Mouse (Mus musculus): Measurements from ENCODE around the gene Irf2. TPM values are rescaled to one million over a fixed set of nuclear protein-coding genes. Genes with fewer than 3 reads are reported as not detected.

Gene Irf2
- polyA plus RNA-seq, 1 experiment from 2014 or later = 11.0 TPM

DNA sequence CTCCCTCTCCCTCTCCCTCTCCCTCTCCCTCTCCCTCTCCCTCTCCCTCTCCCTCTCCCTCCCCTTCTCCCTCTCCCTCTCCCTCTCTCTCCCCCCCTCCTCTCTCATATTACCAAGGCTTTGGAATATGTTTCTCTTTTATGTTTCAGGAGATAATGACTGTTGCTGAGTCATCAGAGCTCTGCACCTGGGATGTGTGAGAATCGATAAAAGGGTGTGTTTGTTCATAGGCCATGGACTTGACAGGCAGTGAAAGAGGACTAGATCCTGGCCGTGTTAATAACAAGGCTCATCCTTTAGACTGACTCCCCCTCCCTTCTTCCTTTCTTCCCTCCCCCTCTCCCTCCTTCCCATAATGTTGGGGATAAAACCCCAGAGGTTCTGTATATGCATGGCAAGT lies 19.1 kb downstream of the Irf2 start:
- ATAC-seq (ENCODE audit: low FRiP score) (no peak), DNase-seq (ENCODE audit: low spot score) (no peak)
- no peaks in the 10 kb centered on the region for H3K4me1 ChIP-seq (replicated peaks; ENCODE audit: control insufficient read depth, insufficient read depth, low read length)
- H3K9me3 ChIP-seq (ENCODE audit: control insufficient read depth, low read length) = no peaks in the 10 kb centered on the region
- H3K4me3 ChIP-seq (replicated peaks; ENCODE audit: low read length) = no peak overlapping the region
- WGBS = 81% methylated on average over 2 of the region's 2 CpGs
- H3K4me2 ChIP-seq (replicated peaks) = no peak overlapping the region
- no peak overlapping the region for H3K27ac ChIP-seq
- H3K9ac ChIP-seq = no peak overlapping the region
- H3K36me3 ChIP-seq (replicated peaks; ENCODE audit: control insufficient read depth, insufficient read depth) = no peaks in the 10 kb centered on the region
- no peaks in the 10 kb centered on the region for H3K27me3 ChIP-seq (ENCODE audit: control insufficient read depth, insufficient read depth, low read length)

DNA sequence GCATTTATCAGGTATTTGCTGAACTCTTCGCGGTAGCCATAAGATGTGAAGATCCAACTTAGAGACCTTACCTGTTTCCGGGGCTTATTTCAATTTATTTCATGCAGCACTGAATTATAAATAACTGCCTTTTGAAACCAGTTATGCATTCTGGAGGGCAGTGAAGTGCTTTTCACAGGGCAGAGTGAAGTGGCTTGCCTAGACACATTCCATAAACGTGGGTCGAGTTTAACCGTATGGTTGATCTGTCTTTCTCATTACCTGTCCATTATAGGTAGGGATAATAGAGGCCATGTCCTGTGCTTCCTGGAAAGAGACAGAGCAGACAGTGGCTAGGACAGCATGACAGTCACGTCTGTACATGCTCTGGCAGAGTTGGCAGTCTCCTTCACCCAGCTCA lies 20.0 kb downstream of the Irf2 start:
- 93% methylated on average over 7 of the region's 7 CpGs for WGBS
- no peak for ATAC-seq (ENCODE audit: low FRiP score)

DNA sequence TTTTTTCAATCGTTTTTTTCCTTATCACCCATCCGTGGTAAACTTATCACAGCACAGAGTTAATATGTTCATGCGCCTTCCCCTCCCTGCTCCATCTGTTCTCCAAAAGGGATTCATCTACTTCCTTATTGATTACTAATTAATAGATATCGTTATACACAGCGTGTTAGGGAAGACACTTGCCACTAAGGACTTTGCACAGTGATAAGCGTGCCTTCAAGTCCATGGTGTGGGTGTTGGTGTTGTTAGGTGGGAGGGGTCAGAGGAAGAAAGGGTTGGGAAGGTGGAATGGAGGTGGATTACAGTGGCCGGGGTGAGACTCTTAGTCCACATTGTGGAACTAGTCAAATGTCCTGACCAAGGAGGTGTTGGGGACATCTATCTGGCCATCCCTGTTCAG lies 21.2 kb downstream of the Irf2 start:
- H3K4me2 ChIP-seq (replicated peaks) = no peak overlapping the region
- no peaks in the 10 kb centered on the region for H3K4me1 ChIP-seq (replicated peaks; ENCODE audit: control insufficient read depth, insufficient read depth, low read length)
- H3K27me3 ChIP-seq (ENCODE audit: control insufficient read depth, insufficient read depth, low read length) = no peaks in the 10 kb centered on the region
- H3K4me3 ChIP-seq (replicated peaks; ENCODE audit: low read length) = no peak overlapping the region
- H3K9me3 ChIP-seq (ENCODE audit: control insufficient read depth, low read length) = no peaks in the 10 kb centered on the region
- no peak for DNase-seq (ENCODE audit: low spot score)
- WGBS = 88% methylated on average over 7 of the region's 7 CpGs
- no peaks in the 10 kb centered on the region for H3K36me3 ChIP-seq (replicated peaks; ENCODE audit: control insufficient read depth, insufficient read depth)
- no peak overlapping the region for H3K27ac ChIP-seq
- no peak overlapping the region for H3K9ac ChIP-seq
- no peak for ATAC-seq (ENCODE audit: low FRiP score)

More for the DNA sequence above, 20.0 kb downstream of the Irf2 start:
- Histone ChIP-seq H3K4me1 (replicated peaks; ENCODE audit: control insufficient read depth, insufficient read depth, low read length) (no peaks in the 10 kb centered on the region), H3K9ac (no peak overlapping the region), H3K27ac (no peak overlapping the region), H3K27me3 (ENCODE audit: control insufficient read depth, insufficient read depth, low read length) (no peaks in the 10 kb centered on the region), H3K9me3 (ENCODE audit: control insufficient read depth, low read length) (no peaks in the 10 kb centered on the region), H3K4me2 (replicated peaks) (no peak overlapping the region), H3K4me3 (replicated peaks; ENCODE audit: low read length) (no peak overlapping the region), H3K36me3 (replicated peaks; ENCODE audit: control insufficient read depth, insufficient read depth) (no peaks in the 10 kb centered on the region)
- no peak for DNase-seq (ENCODE audit: low spot score)

DNA sequence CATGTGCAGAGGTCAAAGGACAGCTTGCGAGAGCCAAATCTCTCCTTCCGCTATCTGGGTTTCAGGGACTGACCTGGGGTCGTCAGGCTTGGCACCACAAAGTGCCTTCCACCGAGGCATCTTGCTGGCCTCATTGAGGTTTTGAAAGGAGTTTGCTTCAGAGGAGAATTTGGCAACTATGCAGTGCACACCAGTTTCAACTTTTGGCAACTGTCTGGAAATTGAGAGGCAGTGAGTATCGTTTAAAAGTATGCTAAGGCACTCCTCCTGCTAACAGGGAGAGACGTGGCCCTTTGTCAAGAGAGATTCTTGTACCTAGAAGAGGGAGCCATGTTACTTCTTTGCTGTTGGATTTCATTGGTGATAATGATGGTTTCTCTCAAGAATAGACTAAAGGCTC lies 21.9 kb downstream of the Irf2 start:
- no peak overlapping the region for H3K27ac ChIP-seq
- no peak overlapping the region for H3K4me3 ChIP-seq (replicated peaks; ENCODE audit: low read length)
- no peaks in the 10 kb centered on the region for H3K27me3 ChIP-seq (ENCODE audit: control insufficient read depth, insufficient read depth, low read length)
- 84% methylated on average over 6 of the region's 6 CpGs for WGBS
- ATAC-seq (ENCODE audit: low FRiP score) = no peak
- H3K9ac ChIP-seq = no peak overlapping the region
- no peaks in the 10 kb centered on the region for H3K4me1 ChIP-seq (replicated peaks; ENCODE audit: control insufficient read depth, insufficient read depth, low read length)
- DNase-seq (ENCODE audit: low spot score) = no peak
- H3K9me3 ChIP-seq (ENCODE audit: control insufficient read depth, low read length) = no peaks in the 10 kb centered on the region
- no peaks in the 10 kb centered on the region for H3K36me3 ChIP-seq (replicated peaks; ENCODE audit: control insufficient read depth, insufficient read depth)
- no peak overlapping the region for H3K4me2 ChIP-seq (replicated peaks)

DNA sequence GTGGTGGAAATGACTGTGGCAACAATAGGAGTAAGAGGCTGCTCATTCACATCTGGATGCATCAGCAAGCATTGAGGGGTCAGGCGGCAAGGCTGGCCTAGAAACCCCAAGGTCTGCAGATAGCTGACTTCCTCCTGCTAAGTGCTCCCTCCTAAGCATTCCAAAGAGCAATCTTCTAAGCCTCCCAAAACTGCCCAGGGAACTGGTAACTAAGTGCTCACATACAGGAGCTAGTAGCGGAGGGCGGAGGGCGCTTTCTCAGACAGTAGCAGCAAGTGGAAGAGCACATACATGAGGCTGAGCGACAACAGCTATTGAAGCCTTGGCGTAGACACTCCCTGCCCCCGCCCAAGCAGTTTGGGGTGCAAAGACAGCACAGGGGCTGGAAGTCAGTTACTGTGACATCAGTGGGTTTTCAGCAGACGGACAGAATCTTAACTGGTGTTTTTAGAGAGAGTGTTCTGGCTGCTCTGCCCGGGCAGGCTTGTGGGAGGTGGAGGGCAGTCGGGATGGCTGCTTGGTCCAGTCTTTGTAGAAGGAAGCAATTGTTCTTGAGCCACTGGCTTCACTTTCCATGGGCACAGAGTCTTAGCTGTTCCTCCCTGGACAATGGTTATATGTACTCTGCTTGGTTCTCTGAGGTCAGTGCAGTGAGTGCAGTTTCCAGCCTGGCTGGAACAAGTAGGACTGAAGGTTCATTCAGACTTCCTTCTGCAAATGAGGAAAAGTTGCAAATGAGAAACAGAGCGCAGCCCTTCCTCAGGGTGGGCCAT lies 30.1 kb downstream of the Irf2 start:
- Histone ChIP-seq H3K4me3 (replicated peaks; ENCODE audit: low read length) (no peak overlapping the region), H3K9ac (no peak overlapping the region), H3K4me1 (replicated peaks; ENCODE audit: control insufficient read depth, insufficient read depth, low read length) (0 out of 2 replicates have a peak, but pooled peaks cover 4% of the 10 kb centered on the region), H3K27me3 (ENCODE audit: control insufficient read depth, insufficient read depth, low read length) (no peaks in the 10 kb centered on the region), H3K36me3 (replicated peaks; ENCODE audit: control insufficient read depth, insufficient read depth) (no peaks in the 10 kb centered on the region), H3K27ac (0 out of 2 replicates have a peak overlapping the region, but pooled peaks have one; percentile 18), H3K4me2 (replicated peaks) (no peak overlapping the region), H3K9me3 (ENCODE audit: control insufficient read depth, low read length) (no peaks in the 10 kb centered on the region)
- WGBS = 42% methylated on average over 11 of the region's 11 CpGs
- DNase-seq (ENCODE audit: low spot score) (no peak), ATAC-seq (ENCODE audit: low FRiP score) (peak; percentile 67)

DNA sequence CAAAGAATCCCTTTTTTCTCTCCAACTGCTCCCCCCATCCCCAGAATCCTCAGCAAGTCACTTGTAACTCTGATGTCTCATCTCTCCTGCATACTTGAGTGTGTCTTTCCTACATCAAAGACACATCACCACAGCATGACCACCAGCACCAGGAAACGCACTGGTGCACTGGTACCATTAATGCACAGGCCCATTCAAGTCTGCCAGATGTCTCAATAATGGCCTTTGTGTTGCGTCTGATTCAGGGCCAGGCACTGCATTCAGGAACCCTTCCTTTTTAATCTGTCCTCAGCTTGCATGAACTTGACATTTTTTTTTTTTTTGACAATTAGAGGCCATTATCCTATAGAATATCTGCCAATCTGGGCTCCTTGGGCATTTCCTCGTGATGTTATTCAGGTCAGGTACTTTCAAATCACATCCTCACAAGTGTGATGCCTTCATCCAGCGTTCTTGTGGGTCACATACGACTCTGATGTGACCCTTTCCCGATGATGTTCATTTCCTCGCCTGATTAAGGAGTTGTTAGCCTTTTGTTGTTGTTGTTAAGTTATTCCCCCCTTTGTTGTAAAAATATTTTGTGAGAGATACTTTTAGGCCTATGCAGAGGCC lies 31.5 kb downstream of the Irf2 start:
- DNase-seq (ENCODE audit: low spot score) = no peak
- whole genome bisulfite sequencing = 21% methylated on average over 7 of the region's 7 CpGs
- no peak for ATAC-seq (ENCODE audit: low FRiP score)
- Histone ChIP-seq H3K36me3 (replicated peaks; ENCODE audit: control insufficient read depth, insufficient read depth) (no peaks in the 10 kb centered on the region), H3K4me3 (replicated peaks; ENCODE audit: low read length) (no peak overlapping the region), H3K9me3 (ENCODE audit: control insufficient read depth, low read length) (no peaks in the 10 kb centered on the region), H3K27ac (no peak overlapping the region), H3K27me3 (ENCODE audit: control insufficient read depth, insufficient read depth, low read length) (no peaks in the 10 kb centered on the region), H3K9ac (no peak overlapping the region), H3K4me1 (replicated peaks; ENCODE audit: control insufficient read depth, insufficient read depth, low read length) (0 out of 2 replicates have a peak, but pooled peaks cover 4% of the 10 kb centered on the region), H3K4me2 (replicated peaks) (no peak overlapping the region)

GRCm38 (mm10) chr8:46772801-46773200 lies 33.3 kb downstream of the Irf2 start:
- H3K4me3 ChIP-seq (replicated peaks; ENCODE audit: low read length) = no peak overlapping the region
- H3K4me2 ChIP-seq (replicated peaks) = no peak overlapping the region
- DNase-seq (ENCODE audit: low spot score) = no peak
- WGBS = 88% methylated on average over 6 of the region's 6 CpGs
- H3K4me1 ChIP-seq (replicated peaks; ENCODE audit: control insufficient read depth, insufficient read depth, low read length) = 0 out of 2 replicates have a peak, but pooled peaks cover 4% of the 10 kb centered on the region
- H3K36me3 ChIP-seq (replicated peaks; ENCODE audit: control insufficient read depth, insufficient read depth) = no peaks in the 10 kb centered on the region
- no peaks in the 10 kb centered on the region for H3K9me3 ChIP-seq (ENCODE audit: control insufficient read depth, low read length)
- no peaks in the 10 kb centered on the region for H3K27me3 ChIP-seq (ENCODE audit: control insufficient read depth, insufficient read depth, low read length)
- ATAC-seq (ENCODE audit: low FRiP score) = no peak
- no peak overlapping the region for H3K27ac ChIP-seq
- no peak overlapping the region for H3K9ac ChIP-seq

GRCm38 (mm10) chr8:46777760-46778460 lies 38.4 kb downstream of the Irf2 start:
- H3K27ac ChIP-seq = no peak overlapping the region
- no peak for DNase-seq (ENCODE audit: low spot score)
- H3K9me3 ChIP-seq (ENCODE audit: control insufficient read depth, low read length) = no peaks in the 10 kb centered on the region; the same call in 1 of the 2 replicates
- H3K4me1 ChIP-seq (replicated peaks; ENCODE audit: control insufficient read depth, insufficient read depth, low read length) = no peaks in the 10 kb centered on the region
- H3K4me2 ChIP-seq (replicated peaks) = no peak overlapping the region
- H3K27me3 ChIP-seq (ENCODE audit: control insufficient read depth, insufficient read depth, low read length) = no peaks in the 10 kb centered on the region
- H3K4me3 ChIP-seq (replicated peaks; ENCODE audit: low read length) = no peak overlapping the region
- H3K36me3 ChIP-seq (replicated peaks; ENCODE audit: control insufficient read depth, insufficient read depth) = no peaks in the 10 kb centered on the region
- ATAC-seq (ENCODE audit: low FRiP score) = no peak
- 93% methylated on average over 10 of the region's 10 CpGs for WGBS
- H3K9ac ChIP-seq = no peak overlapping the region

- H3K4me3 ChIP-seq (replicated peaks; ENCODE audit: low read length) = no peak overlapping the region
- no peak for DNase-seq (ENCODE audit: low spot score)
- no peak overlapping the region for H3K9ac ChIP-seq
- H3K27ac ChIP-seq = no peak overlapping the region
- no peaks in the 10 kb centered on the region for H3K36me3 ChIP-seq (replicated peaks; ENCODE audit: control insufficient read depth, insufficient read depth)
- H3K4me2 ChIP-seq (replicated peaks) = no peak overlapping the region
- no peaks in the 10 kb centered on the region; the same call in 1 of the 2 replicates for H3K9me3 ChIP-seq (ENCODE audit: control insufficient read depth, low read length)
- no peaks in the 10 kb centered on the region for H3K27me3 ChIP-seq (ENCODE audit: control insufficient read depth, insufficient read depth, low read length)
- no peak for ATAC-seq (ENCODE audit: low FRiP score)
- whole genome bisulfite sequencing = 77% methylated on average over 6 of the region's 6 CpGs
- 0 out of 2 replicates have a peak, but pooled peaks cover 3% of the 10 kb centered on the region for H3K4me1 ChIP-seq (replicated peaks; ENCODE audit: control insufficient read depth, insufficient read depth, low read length)
These were observed 41.6 kb downstream of the Irf2 start for GRCm38 (mm10) chr8:46781067-46781657.
